Mouse (Mus musculus) heart, embryonic 11.5 days (tissue): ENCODE results near the gene Gm20708. TPM values are rescaled to one million over a fixed set of nuclear protein-coding genes. Genes with fewer than 3 reads are reported as not detected.
"Not testable (repeated sequence)": the region's sequence is repeated elsewhere in the genome, so short reads cannot be mapped to it uniquely, and the experiment has no call there.

Experiments used
- ATAC-seq: fragments of 200-750 bp; cut with Nextera tagmentation; replicated peaks from 2 replicates; pipeline ENCODE4 v1.8.0; 2017; ENCODE audit warnings: moderate library complexity; ENCODE audit not compliant: insufficient number of reproducible peaks, low FRiP score, low TSS enrichment
- H3K27ac ChIP-seq: fragments of 300-500 bp; sonication (generic); 2 replicates; pipeline ENCODE4 v1.5.1; 2014; ENCODE audit warnings: mild to moderate bottlenecking, low read depth, low read length
- H3K27me3 ChIP-seq: fragments of 300-500 bp; sonication (generic); 2 replicates; pipeline ENCODE4 v1.6.1; 2014; ENCODE audit warnings: mild to moderate bottlenecking, low read length, mixed read lengths; ENCODE audit not compliant: control insufficient read depth, insufficient read depth
- H3K36me3 ChIP-seq: fragments of 300-500 bp; sonication (generic); 2 replicates; pipeline ENCODE4 v1.6.1; 2014; ENCODE audit warnings: mild to moderate bottlenecking, low read length, moderate library complexity, mixed read lengths; ENCODE audit not compliant: control insufficient read depth, insufficient read depth
- H3K4me1 ChIP-seq: fragments of 300-500 bp; sonication (generic); 2 replicates; pipeline ENCODE4 v1.6.1; 2014; ENCODE audit warnings: low read length; ENCODE audit not compliant: control insufficient read depth, insufficient read depth
- H3K4me2 ChIP-seq: fragments of 300-500 bp; sonication (generic); 2 replicates; pipeline ENCODE4 v1.6.1; 2014; ENCODE audit warnings: mild to moderate bottlenecking, moderate library complexity
- H3K4me3 ChIP-seq: fragments of 300-500 bp; sonication (generic); 2 replicates; pipeline ENCODE4 v1.5.1; 2014; ENCODE audit warnings: low read depth, low read length
- H3K9ac ChIP-seq: fragments of 300-500 bp; sonication (generic); 2 replicates; pipeline ENCODE4 v1.6.1; 2014; ENCODE audit warnings: mild to moderate bottlenecking, low read depth, low read length, moderate library complexity
- H3K9me3 ChIP-seq: fragments of 300-500 bp; sonication (generic); replicated peaks from 2 replicates; pipeline ENCODE4 v1.6.1; 2016; ENCODE audit warnings: low read length; ENCODE audit not compliant: control insufficient read depth
- WGBS: fragments of 180-500 bp; shearing (Covaris S2); extraction: QIAGEN DNeasy Blood & Tissue Kit; methylation state at CpG from one replicate; pipeline ENCODE4 v1.1.7; 2014; ENCODE audit not compliant: insufficient replicate concordance; 5-methylcytosine and 5-hydroxymethylcytosine counted together
- polyA plus RNA-seq: library from polyadenylated mRNA; unstranded; fragments of >200 nt; fragmentation: Nextera tagmentation; extraction: Ambion mirVana; gene quantifications from 2 replicates; pipeline ENCODE4 v1.2.1, GENCODE M21; 2014

Gene Gm20708
- polyA plus RNA-seq, 1 experiment from 2014 or later, result 0.62 TPM

GRCm38 (mm10) chr11:117806781-117807180 is 2.7 kb upstream of the Gm20708 start:
- no peak overlapping the region for H3K9ac ChIP-seq
- peaks cover 3% of the 10 kb centered on the region; the same call in 1 of the 2 replicates for H3K27me3 ChIP-seq
- peaks cover 11% of the 10 kb centered on the region for H3K4me1 ChIP-seq
- no peaks in the 10 kb centered on the region for H3K36me3 ChIP-seq
- H3K27ac ChIP-seq, result no peak overlapping the region
- H3K9me3 ChIP-seq, result no peaks in the 10 kb centered on the region
- WGBS, result 92% methylated on average over 6 of the region's 6 CpGs
- no peak overlapping the region for H3K4me3 ChIP-seq
- ATAC-seq, result no peak
- H3K4me2 ChIP-seq, result no peak overlapping the region

- under 1% methylated on average over 21 of the region's 21 CpGs for WGBS
- peak; percentile 80 for ATAC-seq
Observed at GRCm38 (mm10) chr11:117810401-117811046, 1.1 kb downstream of the Gm20708 start.

DNA sequence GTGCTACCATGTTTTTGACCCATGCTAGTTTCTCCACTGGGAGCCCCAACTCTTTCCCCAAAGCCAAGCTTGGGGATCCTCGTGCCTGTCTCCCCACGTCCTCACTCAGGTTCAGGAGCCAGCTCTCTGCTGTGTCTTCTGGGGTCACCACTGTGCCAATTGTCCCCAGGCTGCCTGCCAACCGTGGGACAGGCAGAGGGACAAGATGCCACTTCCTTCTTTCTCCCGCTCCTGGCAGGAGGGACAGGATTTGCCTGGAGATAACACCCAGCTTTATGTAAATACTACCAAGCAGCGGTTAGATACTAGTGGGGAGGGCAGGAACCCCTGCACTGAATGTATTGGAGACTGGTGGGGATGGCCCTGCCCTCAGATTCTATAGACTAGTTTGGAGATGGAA is 4.4 kb downstream of the Gm20708 start:
- Histone ChIP-seq H3K9me3 (no peaks in the 10 kb centered on the region), H3K4me2 (no peak overlapping the region), H3K4me1 (peaks cover 11% of the 10 kb centered on the region), H3K27me3 (no peaks in the 10 kb centered on the region), H3K9ac (no peak overlapping the region), H3K4me3 (no peak overlapping the region), H3K27ac (no peak overlapping the region), H3K36me3 (peaks cover 22% of the 10 kb centered on the region)
- ATAC-seq, result no peak
- WGBS, result 61% methylated on average over 5 of the region's 5 CpGs

More at GRCm38 (mm10) chr11:117810401-117811046, 1.1 kb downstream of the Gm20708 start:
- Histone ChIP-seq H3K27ac (peak overlapping the region; percentile 57), H3K9ac (peak overlapping the region; percentile 82), H3K4me1 (peaks cover 11% of the 10 kb centered on the region), H3K27me3 (peaks cover 3% of the 10 kb centered on the region; the same call in 1 of the 2 replicates), H3K9me3 (no peaks in the 10 kb centered on the region), H3K36me3 (peaks cover 15% of the 10 kb centered on the region), H3K4me3 (peak overlapping the region; percentile 83), H3K4me2 (peak overlapping the region; percentile 83)

DNA sequence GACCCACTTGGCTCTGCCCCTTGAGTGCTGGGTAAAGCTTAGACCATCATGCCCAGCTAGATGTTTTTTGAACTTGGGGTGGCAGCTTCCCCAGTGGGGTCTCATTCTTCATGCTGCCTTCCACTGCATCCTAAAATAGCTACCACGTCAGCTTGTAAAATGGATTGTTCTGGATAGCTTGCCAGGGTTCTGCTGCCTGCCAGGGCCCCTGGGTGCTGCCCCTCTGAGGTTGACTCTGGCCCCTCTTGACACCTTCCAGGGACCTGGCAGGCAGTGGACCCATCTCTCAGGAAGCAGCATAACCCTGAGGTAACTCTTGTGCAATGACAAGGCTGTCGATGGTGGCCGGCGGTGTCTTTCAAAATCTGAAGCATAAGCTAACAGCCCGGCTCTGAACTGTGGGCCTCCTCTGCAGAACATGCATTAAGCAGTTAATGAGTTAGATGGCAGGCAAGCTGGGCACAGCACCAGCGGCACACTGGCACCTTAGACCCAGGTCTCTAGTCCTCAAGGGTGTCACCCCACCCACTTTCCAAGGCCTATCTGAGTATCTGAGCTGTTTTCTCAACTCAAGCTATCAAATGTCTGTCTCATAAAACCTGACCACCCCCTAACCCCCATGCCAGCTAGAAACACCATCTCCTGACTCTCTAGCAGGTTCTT is 5.4 kb downstream of the Gm20708 start:
- Histone ChIP-seq H3K4me3 (no peak overlapping the region), H3K27ac (no peak overlapping the region)

DNA sequence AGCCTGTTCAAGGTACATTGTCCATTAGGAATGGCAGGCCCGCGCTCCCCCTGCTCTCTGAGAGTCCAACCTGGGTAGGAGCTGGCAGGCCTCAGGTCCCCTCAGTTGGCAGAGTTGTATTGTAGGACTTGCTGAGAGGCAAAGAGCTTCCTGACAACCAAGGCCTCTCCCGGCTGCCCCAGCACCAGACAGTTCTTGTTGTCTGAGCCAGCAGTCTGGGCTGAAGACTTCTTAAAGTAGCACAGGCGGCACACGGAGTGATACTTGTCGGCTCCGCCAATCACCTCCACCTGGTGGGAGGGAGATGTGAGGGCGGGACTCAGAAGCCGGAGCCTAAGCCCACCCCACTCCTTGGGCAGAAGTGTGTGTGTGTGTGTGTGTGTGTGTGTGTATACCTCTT is 6.4 kb downstream of the Gm20708 start:
- peaks cover 12% of the 10 kb centered on the region for H3K4me1 ChIP-seq
- H3K36me3 ChIP-seq, result peaks cover 26% of the 10 kb centered on the region
- H3K9me3 ChIP-seq, H3K9ac ChIP-seq, H3K27ac ChIP-seq, H3K4me2 ChIP-seq, ATAC-seq, H3K27me3 ChIP-seq, H3K4me3 ChIP-seq: not testable (repeated sequence)
- 80% methylated on average over 9 of the region's 9 CpGs for WGBS

More for the DNA sequence above, 5.4 kb downstream of the Gm20708 start:
- WGBS, result 90% methylated on average over 6 of the region's 6 CpGs
- Histone ChIP-seq H3K36me3 (peaks cover 22% of the 10 kb centered on the region), H3K9me3 (no peaks in the 10 kb centered on the region), H3K27me3 (no peaks in the 10 kb centered on the region), H3K4me1 (peaks cover 11% of the 10 kb centered on the region), H3K9ac (no peak overlapping the region), H3K4me2 (no peak overlapping the region)
- no peak for ATAC-seq

DNA sequence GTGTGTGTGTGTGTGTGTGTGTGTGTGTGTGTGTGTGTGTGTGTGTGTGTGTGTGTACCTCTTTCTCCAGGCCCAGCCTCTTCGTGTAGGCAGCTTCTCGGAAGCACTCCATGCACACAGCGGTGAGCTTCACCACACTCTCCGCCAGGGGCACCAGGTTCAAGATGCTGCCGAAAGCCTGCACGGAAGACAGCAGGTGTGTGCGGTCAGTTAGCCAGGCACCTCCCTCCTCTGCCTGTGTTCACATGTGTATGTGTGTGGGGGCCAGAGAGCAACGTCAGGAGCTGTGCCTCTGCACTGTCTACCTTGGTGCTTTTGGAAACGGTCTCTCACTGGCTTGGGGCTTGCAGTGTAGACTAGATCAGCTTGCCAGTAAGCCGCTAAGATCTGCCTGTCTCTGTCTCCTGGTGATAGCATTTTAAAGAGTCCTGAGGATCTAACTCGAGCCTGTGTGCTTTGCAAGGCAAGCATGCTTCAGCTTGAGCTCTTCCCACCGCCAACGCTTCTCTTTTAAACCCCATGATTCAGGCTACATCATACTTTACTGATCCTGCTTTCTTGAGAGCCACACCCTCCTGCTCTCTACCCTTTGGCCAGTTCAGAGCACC is 7.0 kb downstream of the Gm20708 start:
- Histone ChIP-seq H3K36me3 (peaks cover 32% of the 10 kb centered on the region), H3K4me1 (peaks cover 6% of the 10 kb centered on the region; the same call in 1 of the 2 replicates), H3K9ac (no peak overlapping the region), H3K9me3 (no peaks in the 10 kb centered on the region), H3K4me3 (no peak overlapping the region), H3K27me3 (no peaks in the 10 kb centered on the region), H3K27ac (no peak overlapping the region), H3K4me2 (no peak overlapping the region)
- 87% methylated on average over 13 of the region's 13 CpGs for WGBS
- no peak for ATAC-seq

- Histone ChIP-seq H3K9me3 (no peaks in the 10 kb centered on the region), H3K27ac (peak overlapping the region; percentile 37; the same call in 1 of the 2 replicates), H3K4me3 (no peak overlapping the region), H3K4me1 (peaks cover 12% of the 10 kb centered on the region), H3K27me3 (no peaks in the 10 kb centered on the region), H3K9ac (no peak overlapping the region; the same call in 1 of the 2 replicates), H3K4me2 (no peak overlapping the region), H3K36me3 (peaks cover 25% of the 10 kb centered on the region)
- ATAC-seq, result no peak
- WGBS, result 77% methylated on average over 8 of the region's 8 CpGs
Observed at GRCm38 (mm10) chr11:117819095-117819494, 9.6 kb downstream of the Gm20708 start.

GRCm38 (mm10) chr11:117820173-117820572 is 10.7 kb downstream of the Gm20708 start:
- Histone ChIP-seq H3K4me2 (no peak overlapping the region), H3K27ac (no peak overlapping the region), H3K9ac (no peak overlapping the region), H3K36me3 (peaks cover 25% of the 10 kb centered on the region), H3K4me1 (peaks cover 18% of the 10 kb centered on the region), H3K27me3 (no peaks in the 10 kb centered on the region), H3K9me3 (no peaks in the 10 kb centered on the region), H3K4me3 (no peak overlapping the region)
- WGBS, result 96% methylated on average over 7 of the region's 7 CpGs
- no peak for ATAC-seq
